Mouse (Mus musculus) MEL (cell line): ENCODE measurements around the gene Olfr309. TPM values are rescaled to one million over a fixed set of nuclear protein-coding genes. Genes with fewer than 3 reads are reported as not detected.

Experiments
- DNase-seq: peaks from one replicate; pipeline ENCODE4 v3.0.0; 2011; ENCODE audit warnings: low read depth, low spot score
- H3K27ac ChIP-seq: 2 replicates; pipeline ENCODE4 v1.5.1; 2012; ENCODE audit warnings: low read depth, mild to moderate bottlenecking, control low read depth, low read length, moderate library complexity; ENCODE audit not compliant: control insufficient read depth
- H3K27me3 ChIP-seq, 2 experiments: fragments of 150-350 bp in 1 of 2; sonication (generic) in 1 of 2; 2 replicates each; pipeline ENCODE4 v1.6.1; 2012; ENCODE audit warnings: low read length in 2 of 2, mild to moderate bottlenecking in 2 of 2, improper control_type of control experiment in 1 of 2, moderate library complexity in 1 of 2; ENCODE audit not compliant: insufficient read depth in 2 of 2, control insufficient read depth in 1 of 2
- H3K36me3 ChIP-seq, 2 experiments: 2 replicates each; pipeline ENCODE4 v1.6.1; 2012 to 2014; ENCODE audit warnings: low read length in 2 of 2, improper control_type of control experiment in 1 of 2, inconsistent platforms in 1 of 2, mild to moderate bottlenecking in 1 of 2; ENCODE audit not compliant: insufficient read depth in 2 of 2, control insufficient read depth in 1 of 2
- H3K4me1 ChIP-seq, 2 experiments: fragments of 150-350 bp in 1 of 2; sonication (generic) in 1 of 2; 2 replicates each; pipeline ENCODE4 v1.6.1; 2012; ENCODE audit warnings: low read length in 2 of 2, improper control_type of control experiment in 1 of 2, mild to moderate bottlenecking in 1 of 2; ENCODE audit not compliant: insufficient read depth in 2 of 2, control insufficient read depth in 1 of 2
- H3K4me3 ChIP-seq, 2 experiments: fragments of 150-350 bp in 1 of 2; sonication (generic) in 1 of 2; 2 replicates each; pipeline ENCODE4 v1.5.1; 2012; ENCODE audit warnings: low read depth in 2 of 2, low read length in 2 of 2, mild to moderate bottlenecking in 2 of 2, moderate library complexity in 2 of 2, control low read depth in 1 of 2, improper control_type of control experiment in 1 of 2; ENCODE audit not compliant: control insufficient read depth in 1 of 2, insufficient read depth in 1 of 2
- H3K79me2 ChIP-seq: 2 replicates; pipeline ENCODE4 v1.6.1; 2012; ENCODE audit warnings: mild to moderate bottlenecking, low read length, moderate library complexity; ENCODE audit not compliant: control insufficient read depth, poor library complexity, insufficient read depth
- H3K9ac ChIP-seq: 2 replicates; pipeline ENCODE4 v1.6.1; 2012; ENCODE audit warnings: low read depth, mild to moderate bottlenecking, control low read depth, low read length, moderate library complexity; ENCODE audit not compliant: control insufficient read depth, poor library complexity, severe bottlenecking
- H3K9me3 ChIP-seq: fragments of 150-350 bp; sonication (generic); replicated peaks from 2 replicates; pipeline ENCODE4 v1.6.1; 2012; ENCODE audit warnings: mild to moderate bottlenecking, low read length, improper control_type of control experiment, moderate library complexity; ENCODE audit not compliant: insufficient read depth
- CHD1 ChIP-seq: IDR thresholded peaks from 2 replicates; pipeline ENCODE4 v1.6.1; 2012; ENCODE audit warnings: low read depth, mild to moderate bottlenecking, inconsistent platforms, low read length, improper control_type of control experiment
- ELF1 ChIP-seq: IDR thresholded peaks from 2 replicates; pipeline ENCODE4 v1.6.1; 2014; ENCODE audit warnings: low read depth, mild to moderate bottlenecking, inconsistent platforms, low read length, improper control_type of control experiment, moderate library complexity
- EP300 ChIP-seq, 2 experiments: IDR thresholded peaks; 2 replicates each; pipeline ENCODE4 v1.6.1; 2011; ENCODE audit warnings: improper control_type of control experiment in 2 of 2, low read length in 2 of 2, low read depth in 1 of 2, mild to moderate bottlenecking in 1 of 2
- ETS1 ChIP-seq: IDR thresholded peaks from 2 replicates; pipeline ENCODE4 v1.6.1; 2012; ENCODE audit warnings: low read depth, mild to moderate bottlenecking, inconsistent platforms, low read length, improper control_type of control experiment, moderate library complexity
- HCFC1 ChIP-seq: IDR thresholded peaks from 2 replicates; pipeline ENCODE4 v1.6.1; 2012; ENCODE audit warnings: low read depth, mild to moderate bottlenecking, inconsistent platforms, low read length, improper control_type of control experiment, moderate library complexity
- JUND ChIP-seq: IDR thresholded peaks from 2 replicates; pipeline ENCODE4 v1.6.1; 2011; ENCODE audit warnings: low read depth, mild to moderate bottlenecking, improper control_type of control experiment, low read length
- MAX ChIP-seq: IDR thresholded peaks from 2 replicates; pipeline ENCODE4 v1.6.1; 2011; ENCODE audit warnings: low read length, improper control_type of control experiment
- MAZ ChIP-seq: IDR thresholded peaks from 2 replicates; pipeline ENCODE4 v1.6.1; 2012; ENCODE audit warnings: low read depth, mild to moderate bottlenecking, inconsistent platforms, low read length, improper control_type of control experiment
- MYB ChIP-seq: IDR thresholded peaks from 2 replicates; pipeline ENCODE4 v1.6.1; 2011; ENCODE audit warnings: mild to moderate bottlenecking, low read depth, low read length, improper control_type of control experiment
- MYC ChIP-seq: IDR thresholded peaks from 2 replicates; pipeline ENCODE4 v1.6.1; 2011; ENCODE audit warnings: low read depth, mild to moderate bottlenecking, low read length, improper control_type of control experiment, moderate library complexity
- NELFE ChIP-seq: IDR thresholded peaks from 2 replicates; pipeline ENCODE4 v1.6.1; 2011; ENCODE audit warnings: low read depth, low read length, improper control_type of control experiment
- NRF1 ChIP-seq: IDR thresholded peaks from 2 replicates; pipeline ENCODE4 v1.6.1; 2014; ENCODE audit warnings: low read depth, mild to moderate bottlenecking, inconsistent platforms, low read length, improper control_type of control experiment, moderate library complexity; ENCODE audit not compliant: poor library complexity, insufficient read depth, severe bottlenecking
- POLR2AphosphoS2 ChIP-seq: IDR thresholded peaks from 2 replicates; pipeline ENCODE4 v1.6.1; 2011; ENCODE audit warnings: low read length, improper control_type of control experiment
- POLR2AphosphoS5 ChIP-seq: IDR thresholded peaks from 2 replicates; pipeline ENCODE4 v1.6.1; 2012; ENCODE audit warnings: low read depth, borderline replicate concordance, mild to moderate bottlenecking, inconsistent platforms, low read length, moderate library complexity, mixed read lengths
- RAD21 ChIP-seq: IDR thresholded peaks from 2 replicates; pipeline ENCODE4 v1.6.1; 2011; ENCODE audit warnings: mild to moderate bottlenecking, low read depth, low read length, improper control_type of control experiment
- SIN3A ChIP-seq: IDR thresholded peaks from 2 replicates; pipeline ENCODE4 v1.6.1; 2012; ENCODE audit warnings: low read length, improper control_type of control experiment, inconsistent platforms
- SMC3 ChIP-seq: IDR thresholded peaks from 2 replicates; pipeline ENCODE4 v1.6.1; 2011; ENCODE audit warnings: low read depth, low read length, improper control_type of control experiment
- TAL1 ChIP-seq: IDR thresholded peaks from 2 replicates; pipeline ENCODE4 v1.6.1; 2012; ENCODE audit warnings: mild to moderate bottlenecking, inconsistent platforms, low read length, moderate library complexity, mixed read lengths
- USF2 ChIP-seq, 2 experiments: IDR thresholded peaks; 2 replicates each; pipeline ENCODE4 v1.6.1; 2011 to 2012; ENCODE audit warnings: improper control_type of control experiment in 2 of 2, low read length in 2 of 2, borderline replicate concordance in 1 of 2, inconsistent platforms in 1 of 2, low read depth in 1 of 2, mild to moderate bottlenecking in 1 of 2; ENCODE audit not compliant: insufficient read depth in 1 of 2
- ZC3H11A ChIP-seq: IDR thresholded peaks from 2 replicates; pipeline ENCODE4 v1.6.1; 2012; ENCODE audit warnings: low read depth, mild to moderate bottlenecking, inconsistent platforms, low read length, improper control_type of control experiment
- ZKSCAN1 ChIP-seq: IDR thresholded peaks from 2 replicates; pipeline ENCODE4 v1.6.1; 2012; ENCODE audit warnings: low read depth, mild to moderate bottlenecking, inconsistent platforms, low read length, improper control_type of control experiment, moderate library complexity
- ZMIZ1 ChIP-seq: IDR thresholded peaks from 2 replicates; pipeline ENCODE4 v1.6.1; 2012; ENCODE audit warnings: low read depth, mild to moderate bottlenecking, inconsistent platforms, low read length, improper control_type of control experiment, moderate library complexity
- polyA plus RNA-seq, 2 experiments: library from polyadenylated mRNA; stranded (reverse) in 1 of 2; unstranded in 1 of 2; fragments of >175 nt in 1 of 2; fragments of >200 nt in 1 of 2; gene quantifications; 2 replicates each; pipeline versions ENCODE4 v1.2.1 to v1.2.4; 2012; ENCODE audit warnings: low replicate concordance in 2 of 2, low read depth in 1 of 2; ENCODE audit not compliant: insufficient read length in 2 of 2, insufficient read depth in 1 of 2, missing spikeins in 1 of 2
- total RNA-seq: library from RNA; depleted of rRNA; stranded (reverse); fragments of 300-350 nt; gene quantifications from 2 replicates; pipeline ENCODE4 v1.2.3, GENCODE M21; 2012

The Olfr309 gene
- total and polyA plus RNA-seq, 3 experiments, result not detected

- no peaks in the 10 kb centered on the region for H3K27me3 ChIP-seq
- H3K9ac ChIP-seq, result no peak overlapping the region
- H3K4me3 ChIP-seq, result no peak overlapping the region
- no peak overlapping the region for H3K27ac ChIP-seq
- DNase-seq, result no peak
- no peaks in the 10 kb centered on the region for H3K36me3 ChIP-seq
- H3K79me2 ChIP-seq, result no peaks in the 10 kb centered on the region
- no peak for TF ChIP-seq MAX
- no peaks in the 10 kb centered on the region for H3K4me1 ChIP-seq
- no peaks in the 10 kb centered on the region for H3K9me3 ChIP-seq
Measured at GRCm38 (mm10) chr7:86342881-86343565, 29.5 kb upstream of the Olfr309 start.

- no peak within 1 kb of the TSS for H3K4me3 ChIP-seq
- no peaks in the 10 kb centered on the region for H3K27me3 ChIP-seq
- TF ChIP-seq NELFE (no peak), NRF1 (no peak), SMC3 (no peak), CHD1 (no peak), ZKSCAN1 (no peak), ELF1 (no peak), ZMIZ1 (no peak)
- no peaks in the 10 kb centered on the region for H3K9me3 ChIP-seq
- H3K27ac ChIP-seq, result no peak within 1 kb of the TSS
- no peaks in the 10 kb centered on the region for H3K36me3 ChIP-seq
- no peak within 1 kb of the TSS for H3K9ac ChIP-seq
- H3K79me2 ChIP-seq, result no peaks in the 10 kb centered on the region
- H3K4me1 ChIP-seq, result no peaks in the 10 kb centered on the region
- DNase-seq, result no peak
Measured at GRCm38 (mm10) chr7:86337486-86337885, 24.0 kb upstream of the Olfr309 start, which contains the start of gene Olfr307. Olfr307 (minus strand) TSS chr7:86337586.

GRCm38 (mm10) chr7:86325530-86325929 is 12.0 kb upstream of the Olfr309 start, which contains the start of gene Olfr308:
Olfr308 (minus strand) TSS chr7:86325630.
- no peaks in the 10 kb centered on the region for H3K36me3 ChIP-seq
- H3K9me3 ChIP-seq, result no peaks in the 10 kb centered on the region
- H3K79me2 ChIP-seq, result no peaks in the 10 kb centered on the region
- H3K27ac ChIP-seq, result no peak within 1 kb of the TSS
- no peak within 1 kb of the TSS for H3K9ac ChIP-seq
- H3K4me1 ChIP-seq, result no peaks in the 10 kb centered on the region
- no peak within 1 kb of the TSS for H3K4me3 ChIP-seq
- no peak for TF ChIP-seq MYC
- no peak for TF ChIP-seq JUND
- no peak for TF ChIP-seq SIN3A
- TF ChIP-seq POLR2AphosphoS2, result no peak
- no peak for TF ChIP-seq ZKSCAN1
- no peak for TF ChIP-seq USF2 (IDR thresholded peaks at IDR 0.05; ENCODE audit: borderline replicate concordance in 1 of 2, insufficient read depth in 1 of 2, low read depth in 1 of 2, low read length in 2 of 2)
- TF ChIP-seq MYB, result no peak
- TF ChIP-seq MAZ, result no peak
- no peak for TF ChIP-seq EP300 (IDR thresholded peaks at IDR 0.05; ENCODE audit: low read depth in 1 of 2, low read length in 2 of 2)
- no peak for TF ChIP-seq TAL1
- no peak for TF ChIP-seq RAD21
- no peak for TF ChIP-seq ZC3H11A
- no peak for TF ChIP-seq ETS1
- TF ChIP-seq POLR2AphosphoS5, result no peak
- TF ChIP-seq HCFC1, result no peak
- DNase-seq, result no peak
- no peaks in the 10 kb centered on the region for H3K27me3 ChIP-seq
